Mouse (Mus musculus) liver, adult 2 months (tissue): ENCODE data around the gene Tmsb10. TPM values are rescaled to one million over a fixed set of nuclear protein-coding genes. Genes with fewer than 3 reads are reported as not detected.

ENCODE experiments used
- DNase-seq: peaks from one replicate; pipeline ENCODE4 v3.0.0-alpha.2; 2011; ENCODE audit warnings: low read depth, low spot score; ENCODE audit errors: extremely low read depth
- H3K27ac ChIP-seq: fragments of 200-500 bp; replicated peaks from 2 replicates; pipeline ENCODE4 v1.5.1; 2012; ENCODE audit warnings: low read depth, mild to moderate bottlenecking, control low read depth, inconsistent platforms, low read length; ENCODE audit not compliant: insufficient read depth
- H3K27me3 ChIP-seq: fragments of 200-500 bp; 2 replicates; pipeline ENCODE4 v1.6.1; 2012; ENCODE audit warnings: mild to moderate bottlenecking, moderate library complexity, low read length, inconsistent platforms; ENCODE audit not compliant: control insufficient read depth, insufficient read depth
- H3K36me3 ChIP-seq: fragments of 200-500 bp; 2 replicates; pipeline ENCODE4 v1.6.1; 2012; ENCODE audit warnings: low read length, inconsistent platforms; ENCODE audit not compliant: control insufficient read depth, insufficient read depth
- H3K4me1 ChIP-seq: fragments of 200-500 bp; 2 replicates; pipeline ENCODE4 v1.6.1; 2011; ENCODE audit warnings: low read length; ENCODE audit not compliant: control insufficient read depth, insufficient read depth
- H3K4me3 ChIP-seq: fragments of 200-500 bp; 2 replicates; pipeline ENCODE4 v1.5.1; 2011; ENCODE audit warnings: low read depth, mild to moderate bottlenecking, control low read depth, low read length, moderate library complexity; ENCODE audit not compliant: insufficient read depth
- H3K79me2 ChIP-seq: fragments of 200-500 bp; 2 replicates; pipeline ENCODE4 v1.6.1; 2012; ENCODE audit warnings: inconsistent platforms, mild to moderate bottlenecking, low read length, moderate library complexity; ENCODE audit not compliant: control insufficient read depth, insufficient read depth
- H3K9ac ChIP-seq: fragments of 200-500 bp; 2 replicates; pipeline ENCODE4 v1.6.1; 2012; ENCODE audit warnings: low read depth, mild to moderate bottlenecking, control low read depth, inconsistent platforms, low read length
- CTCF ChIP-seq: fragments of 200-500 bp; IDR thresholded peaks from 2 replicates; pipeline ENCODE4 v1.5.1; 2011; ENCODE audit warnings: low read depth, low read length, control low read depth
- POLR2A ChIP-seq: fragments of 200-500 bp; IDR thresholded peaks from 2 replicates; pipeline ENCODE4 v1.6.1; 2011; ENCODE audit warnings: low read length, control low read depth; ENCODE audit not compliant: insufficient read depth; ENCODE audit errors: extremely low read depth
- WGBS: fragments of 180-500 bp; shearing (Covaris S2); methylation state at CpG from one replicate; pipeline ENCODE4 v1.1.7; 2018; 5-methylcytosine and 5-hydroxymethylcytosine counted together
- polyA plus RNA-seq: library from polyadenylated mRNA; depleted of rRNA; stranded (reverse); fragments of >200 nt; gene quantifications from 2 replicates; pipeline ENCODE4 v1.2.3, GENCODE M21; 2012
- total RNA-seq: library from RNA; depleted of rRNA; stranded (reverse); fragments of >200 nt; gene quantifications from 2 replicates; pipeline ENCODE4 v1.2.3, GENCODE M21; 2014

The Tmsb10 gene
- total and polyA plus RNA-seq, 2 experiments: 5.0 to 7.1 TPM

DNA sequence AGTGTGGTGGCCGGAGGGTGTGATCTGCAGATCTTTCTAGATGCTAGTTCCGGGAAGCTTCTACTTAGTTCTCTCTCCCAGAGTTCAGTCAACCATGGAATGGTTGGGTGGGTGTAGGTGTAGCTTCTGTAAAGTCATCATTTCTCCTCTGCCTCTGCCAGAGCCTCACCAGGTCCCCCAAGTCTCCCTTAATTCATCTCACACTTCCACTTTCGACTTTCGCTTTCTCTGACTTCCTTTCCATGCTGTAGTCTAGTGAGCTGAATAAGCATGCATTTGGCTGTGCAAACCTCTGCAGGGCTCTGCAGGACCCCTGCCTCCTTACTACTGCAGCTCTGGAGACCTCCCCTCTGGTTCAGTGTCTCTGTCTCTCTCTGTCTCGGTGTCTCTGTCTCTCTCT is 31.7 kb upstream of the Tmsb10 start:
- no peaks in the 10 kb centered on the region for H3K4me1 ChIP-seq
- WGBS: 83% methylated on average over 5 of the region's 5 CpGs
- H3K27ac ChIP-seq: no peak overlapping the region
- TF ChIP-seq CTCF: no peak
- TF ChIP-seq POLR2A: no peak
- no peaks in the 10 kb centered on the region for H3K27me3 ChIP-seq
- no peak overlapping the region for H3K4me3 ChIP-seq
- H3K79me2 ChIP-seq: no peaks in the 10 kb centered on the region
- no peak overlapping the region for H3K9ac ChIP-seq
- DNase-seq: peak; percentile 18
- H3K36me3 ChIP-seq: no peaks in the 10 kb centered on the region

DNA sequence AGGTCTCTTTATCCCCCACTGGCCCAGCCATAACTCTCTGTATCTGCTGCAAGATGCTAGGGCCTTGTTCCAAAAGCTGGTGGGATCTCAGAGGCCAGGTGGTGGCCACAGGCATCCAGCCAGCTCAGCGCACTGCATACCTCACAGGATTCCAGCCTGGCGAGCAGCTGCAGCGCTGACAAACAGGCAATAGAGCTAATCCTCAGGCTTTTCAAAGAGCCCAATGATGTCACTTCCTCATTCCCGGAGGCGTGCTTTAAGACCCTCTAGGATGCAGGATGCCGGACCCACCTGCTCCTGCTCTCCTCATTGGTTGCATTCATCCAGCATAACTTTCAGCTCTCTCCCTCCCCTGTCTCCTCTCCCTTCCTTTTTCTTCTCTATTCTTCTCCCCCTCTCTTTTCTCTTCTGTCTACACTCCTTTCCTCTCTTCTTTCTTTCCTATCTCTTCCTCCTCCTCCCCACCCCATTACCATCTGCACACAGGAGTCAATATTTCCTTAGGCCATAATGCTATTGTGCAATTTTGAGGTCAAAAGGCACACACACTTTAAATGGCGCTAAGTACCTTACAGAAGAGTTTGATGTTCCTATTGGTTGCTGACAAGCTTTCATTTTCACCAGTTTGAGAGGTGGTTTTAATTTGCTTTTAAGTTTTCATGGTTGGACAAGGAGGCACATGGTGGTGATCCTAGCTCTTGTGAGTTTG is 30.6 kb upstream of the Tmsb10 start:
- Histone ChIP-seq H3K4me1 (no peaks in the 10 kb centered on the region), H3K27ac (no peak overlapping the region), H3K36me3 (no peaks in the 10 kb centered on the region), H3K9ac (no peak overlapping the region), H3K79me2 (no peaks in the 10 kb centered on the region), H3K27me3 (no peaks in the 10 kb centered on the region), H3K4me3 (no peak overlapping the region)
- TF ChIP-seq CTCF (no peak), POLR2A (no peak)
- 61% methylated on average over 7 of the region's 7 CpGs for WGBS
- DNase-seq: peak; percentile 43

DNA sequence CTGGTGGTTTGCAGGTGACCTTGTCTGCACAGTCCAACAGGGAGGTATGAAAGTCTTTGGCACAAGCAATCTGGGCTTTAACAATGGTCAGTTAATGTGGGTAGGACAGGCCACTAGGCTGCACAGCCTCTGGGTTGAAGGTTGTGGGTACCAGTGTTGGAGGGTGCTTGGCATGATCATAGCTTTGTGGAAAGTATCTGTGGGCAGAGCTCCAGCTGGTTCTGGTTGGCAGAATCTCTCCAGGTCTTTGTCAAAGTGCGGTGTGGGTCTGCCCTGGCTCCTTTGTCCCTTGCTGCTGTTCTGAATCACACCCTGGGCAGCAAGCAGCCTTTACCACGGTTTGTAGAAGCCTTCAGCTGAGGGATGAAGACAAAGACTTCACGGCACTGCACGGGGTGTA is 24.0 kb upstream of the Tmsb10 start:
- Histone ChIP-seq H3K27ac (no peak overlapping the region), H3K4me3 (no peak overlapping the region), H3K79me2 (no peaks in the 10 kb centered on the region), H3K36me3 (no peaks in the 10 kb centered on the region), H3K27me3 (no peaks in the 10 kb centered on the region), H3K9ac (no peak overlapping the region), H3K4me1 (no peaks in the 10 kb centered on the region)
- TF ChIP-seq CTCF (no peak), POLR2A (no peak)
- no peak for DNase-seq
- 88% methylated on average over 4 of the region's 4 CpGs for WGBS

DNA sequence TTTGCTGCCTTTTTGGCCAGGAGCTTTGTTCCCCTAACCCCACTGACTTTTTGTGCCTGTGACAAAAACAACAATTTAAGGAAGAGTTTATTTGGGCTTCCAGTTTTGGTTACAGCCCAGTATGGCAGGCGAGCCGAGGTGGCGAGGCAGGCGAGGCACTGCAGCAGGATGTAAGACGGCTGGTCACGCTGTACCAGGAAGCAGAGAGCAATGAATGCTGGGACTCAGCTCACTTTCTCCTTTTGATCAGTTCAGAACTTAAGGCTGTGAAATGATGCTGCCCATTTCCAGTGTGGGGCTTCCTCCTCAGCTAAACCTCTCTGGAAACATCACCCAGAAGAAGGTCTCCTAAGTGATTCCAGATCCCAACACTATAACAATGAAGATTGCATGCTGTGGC is 23.3 kb upstream of the Tmsb10 start:
- Histone ChIP-seq H3K4me3 (no peak overlapping the region), H3K79me2 (no peaks in the 10 kb centered on the region), H3K27me3 (no peaks in the 10 kb centered on the region), H3K36me3 (no peaks in the 10 kb centered on the region), H3K27ac (no peak overlapping the region), H3K4me1 (no peaks in the 10 kb centered on the region), H3K9ac (no peak overlapping the region)
- WGBS: 80% methylated on average over 6 of the region's 6 CpGs
- no peak for DNase-seq
- TF ChIP-seq POLR2A (no peak), CTCF (no peak)

DNA sequence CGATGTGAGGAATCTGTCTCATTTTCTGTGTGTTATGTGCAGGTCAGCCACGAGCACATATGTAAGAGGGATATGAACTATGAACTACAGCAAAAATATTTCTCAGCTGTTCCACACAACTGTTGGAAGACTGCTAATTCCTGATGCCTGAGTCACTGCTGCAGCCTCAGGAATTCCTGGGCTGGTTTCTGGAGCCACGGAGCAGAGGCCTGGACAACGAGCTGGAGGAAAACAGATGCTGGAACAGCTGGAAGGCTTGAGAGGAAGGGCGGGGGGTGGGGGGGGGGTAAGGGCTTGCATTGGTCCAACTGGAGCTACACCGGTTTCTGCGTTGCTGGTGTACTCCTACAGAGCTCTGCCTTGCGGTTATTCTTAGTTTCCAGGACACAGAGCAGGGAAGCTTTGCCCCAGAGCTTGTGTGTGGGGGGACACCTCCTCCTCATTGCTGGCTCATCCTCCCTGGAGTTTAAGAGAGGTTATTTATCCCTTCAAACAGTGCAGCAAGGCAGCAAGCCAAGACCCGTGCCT is 22.6 kb upstream of the Tmsb10 start:
- no peak for DNase-seq
- H3K27ac ChIP-seq: 0 out of 2 replicates have a peak overlapping the region, but pooled peaks have one; percentile 21

DNA sequence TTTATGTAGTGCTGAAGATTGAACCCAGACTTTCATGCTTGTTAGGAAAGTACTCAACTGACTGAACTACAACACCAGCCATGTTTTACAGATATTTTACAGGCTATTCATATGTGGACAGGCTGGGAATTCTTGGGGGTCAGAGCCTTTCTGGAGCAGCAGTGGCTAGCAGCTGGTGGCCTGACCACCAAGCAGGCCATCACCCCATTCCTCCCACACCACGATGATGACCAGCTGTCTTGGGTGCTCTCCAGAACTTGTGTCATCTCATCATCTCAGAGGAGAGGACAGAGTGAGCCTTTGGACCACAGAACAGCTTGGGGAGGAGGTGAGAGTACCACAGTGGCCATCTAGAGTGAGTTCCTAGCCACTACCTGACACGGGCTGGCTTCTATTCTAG is 18.3 kb upstream of the Tmsb10 start:
- DNase-seq: no peak
- no peaks in the 10 kb centered on the region for H3K27me3 ChIP-seq
- no peaks in the 10 kb centered on the region for H3K79me2 ChIP-seq
- TF ChIP-seq CTCF: no peak
- TF ChIP-seq POLR2A: no peak
- no peaks in the 10 kb centered on the region for H3K36me3 ChIP-seq
- no peak overlapping the region for H3K9ac ChIP-seq
- H3K4me1 ChIP-seq: no peaks in the 10 kb centered on the region
- 85% methylated on average over 2 of the region's 2 CpGs for WGBS
- no peak overlapping the region for H3K27ac ChIP-seq
- no peak overlapping the region for H3K4me3 ChIP-seq

More for the DNA sequence above, 22.6 kb upstream of the Tmsb10 start:
- WGBS: 61% methylated on average over 9 of the region's 9 CpGs
- Histone ChIP-seq H3K36me3 (no peaks in the 10 kb centered on the region), H3K9ac (no peak overlapping the region), H3K4me3 (no peak overlapping the region), H3K79me2 (no peaks in the 10 kb centered on the region), H3K4me1 (no peaks in the 10 kb centered on the region), H3K27me3 (no peaks in the 10 kb centered on the region)
- no peak for TF ChIP-seq POLR2A
